Mouse (Mus musculus) MEL (cell line): ENCODE data around the gene Gpr137c. TPM values are rescaled to one million over a fixed set of nuclear protein-coding genes. Genes with fewer than 3 reads are reported as not detected.

Experiments
- DNase-seq: peaks from one replicate; pipeline ENCODE4 v3.0.0; 2011; ENCODE audit warnings: low read depth, low spot score
- H3K27ac ChIP-seq: 2 replicates; pipeline ENCODE4 v1.5.1; 2012; ENCODE audit warnings: low read depth, mild to moderate bottlenecking, control low read depth, low read length, moderate library complexity; ENCODE audit not compliant: control insufficient read depth
- H3K27me3 ChIP-seq, 2 experiments: fragments of 150-350 bp in 1 of 2; sonication (generic) in 1 of 2; 2 replicates each; pipeline ENCODE4 v1.6.1; 2012; ENCODE audit warnings: low read length in 2 of 2, mild to moderate bottlenecking in 2 of 2, improper control_type of control experiment in 1 of 2, moderate library complexity in 1 of 2; ENCODE audit not compliant: insufficient read depth in 2 of 2, control insufficient read depth in 1 of 2
- H3K36me3 ChIP-seq, 2 experiments: 2 replicates each; pipeline ENCODE4 v1.6.1; 2012 to 2014; ENCODE audit warnings: low read length in 2 of 2, improper control_type of control experiment in 1 of 2, inconsistent platforms in 1 of 2, mild to moderate bottlenecking in 1 of 2; ENCODE audit not compliant: insufficient read depth in 2 of 2, control insufficient read depth in 1 of 2
- H3K4me1 ChIP-seq, 2 experiments: fragments of 150-350 bp in 1 of 2; sonication (generic) in 1 of 2; 2 replicates each; pipeline ENCODE4 v1.6.1; 2012; ENCODE audit warnings: low read length in 2 of 2, improper control_type of control experiment in 1 of 2, mild to moderate bottlenecking in 1 of 2; ENCODE audit not compliant: insufficient read depth in 2 of 2, control insufficient read depth in 1 of 2
- H3K4me3 ChIP-seq, 2 experiments: fragments of 150-350 bp in 1 of 2; sonication (generic) in 1 of 2; 2 replicates each; pipeline ENCODE4 v1.5.1; 2012; ENCODE audit warnings: low read depth in 2 of 2, low read length in 2 of 2, mild to moderate bottlenecking in 2 of 2, moderate library complexity in 2 of 2, control low read depth in 1 of 2, improper control_type of control experiment in 1 of 2; ENCODE audit not compliant: control insufficient read depth in 1 of 2, insufficient read depth in 1 of 2
- H3K79me2 ChIP-seq: 2 replicates; pipeline ENCODE4 v1.6.1; 2012; ENCODE audit warnings: mild to moderate bottlenecking, low read length, moderate library complexity; ENCODE audit not compliant: control insufficient read depth, poor library complexity, insufficient read depth
- H3K9ac ChIP-seq: 2 replicates; pipeline ENCODE4 v1.6.1; 2012; ENCODE audit warnings: low read depth, mild to moderate bottlenecking, control low read depth, low read length, moderate library complexity; ENCODE audit not compliant: control insufficient read depth, poor library complexity, severe bottlenecking
- H3K9me3 ChIP-seq: fragments of 150-350 bp; sonication (generic); replicated peaks from 2 replicates; pipeline ENCODE4 v1.6.1; 2012; ENCODE audit warnings: mild to moderate bottlenecking, low read length, improper control_type of control experiment, moderate library complexity; ENCODE audit not compliant: insufficient read depth
- BHLHE40 ChIP-seq: IDR thresholded peaks from 2 replicates; pipeline ENCODE4 v1.6.1; 2012; ENCODE audit warnings: low read depth, mild to moderate bottlenecking, inconsistent platforms, low read length, improper control_type of control experiment, borderline replicate concordance
- CHD1 ChIP-seq: IDR thresholded peaks from 2 replicates; pipeline ENCODE4 v1.6.1; 2012; ENCODE audit warnings: low read depth, mild to moderate bottlenecking, inconsistent platforms, low read length, improper control_type of control experiment
- CTCF ChIP-seq, 3 experiments: IDR thresholded peaks in 2 of 3; conservative IDR thresholded peaks in 1 of 3; 2 replicates each; pipeline ENCODE4 v1.5.1; 2011 to 2012; ENCODE audit warnings: low read length in 3 of 3, low read depth in 2 of 3, mild to moderate bottlenecking in 2 of 3, improper control_type of control experiment in 1 of 3, inconsistent platforms in 1 of 3, mixed read lengths in 1 of 3, moderate library complexity in 1 of 3; ENCODE audit not compliant: control insufficient read depth in 1 of 3, insufficient read depth in 1 of 3, poor library complexity in 1 of 3, severe bottlenecking in 1 of 3
- ELF1 ChIP-seq: IDR thresholded peaks from 2 replicates; pipeline ENCODE4 v1.6.1; 2014; ENCODE audit warnings: low read depth, mild to moderate bottlenecking, inconsistent platforms, low read length, improper control_type of control experiment, moderate library complexity
- EP300 ChIP-seq, 2 experiments: IDR thresholded peaks; 2 replicates each; pipeline ENCODE4 v1.6.1; 2011; ENCODE audit warnings: improper control_type of control experiment in 2 of 2, low read length in 2 of 2, low read depth in 1 of 2, mild to moderate bottlenecking in 1 of 2
- ETS1 ChIP-seq: IDR thresholded peaks from 2 replicates; pipeline ENCODE4 v1.6.1; 2012; ENCODE audit warnings: low read depth, mild to moderate bottlenecking, inconsistent platforms, low read length, improper control_type of control experiment, moderate library complexity
- JUND ChIP-seq: IDR thresholded peaks from 2 replicates; pipeline ENCODE4 v1.6.1; 2011; ENCODE audit warnings: low read depth, mild to moderate bottlenecking, improper control_type of control experiment, low read length
- MAFK ChIP-seq: IDR thresholded peaks from 2 replicates; pipeline ENCODE4 v1.6.1; 2011; ENCODE audit warnings: low read depth, mild to moderate bottlenecking, low read length, improper control_type of control experiment, borderline replicate concordance
- MAX ChIP-seq: IDR thresholded peaks from 2 replicates; pipeline ENCODE4 v1.6.1; 2011; ENCODE audit warnings: low read length, improper control_type of control experiment
- MEF2A ChIP-seq: IDR thresholded peaks from 2 replicates; pipeline ENCODE4 v1.6.1; 2014; ENCODE audit warnings: low read depth, mild to moderate bottlenecking, inconsistent platforms, low read length, improper control_type of control experiment; ENCODE audit not compliant: poor library complexity, insufficient replicate concordance, severe bottlenecking; ENCODE audit errors: extremely low read depth
- MXI1 ChIP-seq: IDR thresholded peaks from 2 replicates; pipeline ENCODE4 v1.6.1; 2011; ENCODE audit warnings: mild to moderate bottlenecking, low read depth, low read length, improper control_type of control experiment
- NELFE ChIP-seq: IDR thresholded peaks from 2 replicates; pipeline ENCODE4 v1.6.1; 2011; ENCODE audit warnings: low read depth, low read length, improper control_type of control experiment
- POLR2A ChIP-seq, 2 experiments: IDR thresholded peaks; 2 replicates each; pipeline ENCODE4 v1.6.1; 2011 to 2012; ENCODE audit warnings: low read length in 2 of 2, mild to moderate bottlenecking in 2 of 2, control low read depth in 1 of 2, improper control_type of control experiment in 1 of 2, low read depth in 1 of 2, moderate library complexity in 1 of 2; ENCODE audit not compliant: control insufficient read depth in 1 of 2, insufficient read depth in 1 of 2, poor library complexity in 1 of 2
- SIN3A ChIP-seq: IDR thresholded peaks from 2 replicates; pipeline ENCODE4 v1.6.1; 2012; ENCODE audit warnings: low read length, improper control_type of control experiment, inconsistent platforms
- TBP ChIP-seq: IDR thresholded peaks from 2 replicates; pipeline ENCODE4 v1.8.0; 2011; ENCODE audit warnings: low read depth, low read length, improper control_type of control experiment
- USF2 ChIP-seq, 2 experiments: IDR thresholded peaks; 2 replicates each; pipeline ENCODE4 v1.6.1; 2011 to 2012; ENCODE audit warnings: improper control_type of control experiment in 2 of 2, low read length in 2 of 2, borderline replicate concordance in 1 of 2, inconsistent platforms in 1 of 2, low read depth in 1 of 2, mild to moderate bottlenecking in 1 of 2; ENCODE audit not compliant: insufficient read depth in 1 of 2
- polyA plus RNA-seq, 2 experiments: library from polyadenylated mRNA; stranded (reverse) in 1 of 2; unstranded in 1 of 2; fragments of >175 nt in 1 of 2; fragments of >200 nt in 1 of 2; gene quantifications; 2 replicates each; pipeline versions ENCODE4 v1.2.1 to v1.2.4; 2012; ENCODE audit warnings: low replicate concordance in 2 of 2, low read depth in 1 of 2; ENCODE audit not compliant: insufficient read length in 2 of 2, insufficient read depth in 1 of 2, missing spikeins in 1 of 2
- total RNA-seq: library from RNA; depleted of rRNA; stranded (reverse); fragments of 300-350 nt; gene quantifications from 2 replicates; pipeline ENCODE4 v1.2.3, GENCODE M21; 2012

Gene Gpr137c
- total and polyA plus RNA-seq, 3 experiments: 0.01 TPM; not detected in 2

GRCm38 (mm10) chr14:45322450-45322849, 102.9 kb downstream of the Gpr137c start:
- Histone ChIP-seq H3K27ac (peak overlapping the region; percentile 100), H3K4me1 (peaks cover 27 to 29% of the 10 kb centered on the region in 2 experiments)
- DNase-seq: peak; percentile 66

DNA sequence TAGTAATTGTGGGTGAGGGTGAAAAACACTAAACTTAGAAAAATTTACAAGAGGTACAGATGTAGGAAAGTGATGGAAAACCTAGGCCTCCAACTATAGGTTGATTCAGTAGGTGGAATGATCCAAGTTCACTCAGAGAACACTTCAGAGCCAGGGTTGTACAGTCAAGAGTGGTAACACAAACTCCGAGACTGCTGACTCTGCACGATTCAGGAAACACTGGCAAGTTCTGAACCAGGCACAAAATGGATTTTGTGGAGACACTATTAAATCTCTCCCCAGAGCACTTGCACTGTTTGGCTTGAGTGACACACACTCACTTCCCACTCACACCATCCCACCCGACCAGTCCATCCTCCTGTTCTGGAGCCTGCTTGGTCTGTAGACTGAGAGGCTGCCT, 103.8 kb downstream of the Gpr137c start:
- TF ChIP-seq BHLHE40 (no peak), CTCF (IDR thresholded peaks at IDR 0.05 in 2 of 3, conservative IDR thresholded peaks at IDR 0.05 in 1 of 3; ENCODE audit: control insufficient read depth in 1 of 3, insufficient read depth in 1 of 3, low read depth in 2 of 3, low read length in 3 of 3, poor library complexity in 1 of 3, severe bottlenecking in 1 of 3) (no peak), MEF2A (no peak), JUND (no peak), MAFK (peak; percentile 50; the same call in 1 of the 2 replicates)
- no peak overlapping the region for H3K4me3 ChIP-seq
- no peaks in the 10 kb centered on the region for H3K27me3 ChIP-seq
- H3K9ac ChIP-seq: no peak overlapping the region
- peaks cover 32 to 34% of the 10 kb centered on the region in 2 experiments for H3K4me1 ChIP-seq
- peaks cover 5% of the 10 kb centered on the region for H3K79me2 ChIP-seq
- peak overlapping the region; percentile 27; the same call in 1 of the 2 replicates for H3K27ac ChIP-seq
- DNase-seq: no peak
- H3K36me3 ChIP-seq: peaks cover 0 to 58% of the 10 kb centered on the region in 2 experiments; a peak in 2 of 4 replicates
- no peaks in the 10 kb centered on the region for H3K9me3 ChIP-seq

More at GRCm38 (mm10) chr14:45322450-45322849, 102.9 kb downstream of the Gpr137c start:
- Histone ChIP-seq H3K27me3 (no peaks in the 10 kb centered on the region), H3K79me2 (peaks cover 13% of the 10 kb centered on the region), H3K9me3 (no peaks in the 10 kb centered on the region), H3K36me3 (peaks cover 0 to 51% of the 10 kb centered on the region in 2 experiments; a peak in 2 of 4 replicates), H3K4me3 (peak overlapping the region in 1 of 2 experiments; percentile 2; a peak in 1 of 4 replicates)
- TF ChIP-seq SIN3A: 0 out of 2 replicates have a peak, but pooled peaks have one; percentile 44
- 0 out of 2 replicates have a peak, but pooled peaks have one; percentile 24 for TF ChIP-seq MAX
- TF ChIP-seq ELF1: peak; percentile 56; the same call in 1 of the 2 replicates
- no peak for TF ChIP-seq TBP
- no peak for TF ChIP-seq POLR2A (IDR thresholded peaks at IDR 0.05; ENCODE audit: control insufficient read depth in 1 of 2, insufficient read depth in 1 of 2, low read depth in 1 of 2, low read length in 2 of 2, poor library complexity in 1 of 2)
- peak; percentile 26; the same call in 1 of the 2 replicates for TF ChIP-seq NELFE
- TF ChIP-seq EP300 (IDR thresholded peaks at IDR 0.05; ENCODE audit: low read depth in 1 of 2, low read length in 2 of 2): peak in 1 of 2 experiments; percentile 21; a peak in 2 of 4 replicates
- TF ChIP-seq CHD1: 0 out of 2 replicates have a peak, but pooled peaks have one; percentile 46
- peak; percentile 49; the same call in 1 of the 2 replicates for TF ChIP-seq MXI1
- TF ChIP-seq ETS1: peak; percentile 54
- TF ChIP-seq USF2 (IDR thresholded peaks at IDR 0.05; ENCODE audit: borderline replicate concordance in 1 of 2, insufficient read depth in 1 of 2, low read depth in 1 of 2, low read length in 2 of 2): no peak
- TF ChIP-seq, all 39 proteins: peak for 8
- H3K9ac ChIP-seq: peak overlapping the region; percentile 48
